Mouse (Mus musculus) WW6 (cell line): ENCODE data around the gene Zic5.
"Not testable (repeated sequence)": the region's sequence is repeated elsewhere in the genome, so short reads cannot be mapped to it uniquely, and the experiment has no call there.

Experiments
- DNase-seq: peaks from one replicate; pipeline ENCODE4 v3.0.0-alpha.2; 2013; ENCODE audit warnings: low read depth, low spot score

The Zic5 gene

GRCm38 (mm10) chr14:122464351-122464762 lies 1.1 kb downstream of the Zic5 start:
- DNase-seq: no peak

DNA sequence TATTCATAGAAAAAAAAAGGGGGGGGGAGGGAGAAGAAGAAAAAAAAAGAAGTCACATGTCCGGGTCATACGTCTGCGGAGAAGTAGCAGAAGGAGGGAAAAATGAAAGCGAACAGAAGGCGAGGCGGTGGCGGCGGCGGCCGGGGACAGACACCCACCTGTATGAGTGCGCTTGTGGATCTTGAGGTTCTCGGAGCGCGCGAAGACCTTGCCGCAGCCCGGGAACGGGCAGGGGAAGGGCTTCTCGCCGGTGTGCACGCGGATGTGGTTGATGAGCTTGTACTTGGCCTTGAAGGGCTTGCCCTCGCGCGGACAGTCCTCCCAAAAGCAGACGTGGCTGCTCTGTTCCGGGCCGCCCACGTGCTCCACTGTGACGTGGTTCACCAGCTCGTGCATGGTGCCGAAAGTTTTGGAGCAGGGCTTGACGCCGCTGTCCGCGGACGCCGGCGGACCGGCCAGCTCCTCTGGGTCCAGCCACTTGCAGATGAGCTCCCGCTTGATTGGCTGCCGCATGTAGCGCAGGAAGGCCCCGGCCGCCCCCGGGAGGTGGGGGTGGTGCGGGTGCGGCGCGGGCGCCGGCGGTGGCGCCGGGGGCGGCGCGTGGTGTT lies 1.6 kb downstream of the Zic5 start:
- not testable (repeated sequence) for DNase-seq

DNA sequence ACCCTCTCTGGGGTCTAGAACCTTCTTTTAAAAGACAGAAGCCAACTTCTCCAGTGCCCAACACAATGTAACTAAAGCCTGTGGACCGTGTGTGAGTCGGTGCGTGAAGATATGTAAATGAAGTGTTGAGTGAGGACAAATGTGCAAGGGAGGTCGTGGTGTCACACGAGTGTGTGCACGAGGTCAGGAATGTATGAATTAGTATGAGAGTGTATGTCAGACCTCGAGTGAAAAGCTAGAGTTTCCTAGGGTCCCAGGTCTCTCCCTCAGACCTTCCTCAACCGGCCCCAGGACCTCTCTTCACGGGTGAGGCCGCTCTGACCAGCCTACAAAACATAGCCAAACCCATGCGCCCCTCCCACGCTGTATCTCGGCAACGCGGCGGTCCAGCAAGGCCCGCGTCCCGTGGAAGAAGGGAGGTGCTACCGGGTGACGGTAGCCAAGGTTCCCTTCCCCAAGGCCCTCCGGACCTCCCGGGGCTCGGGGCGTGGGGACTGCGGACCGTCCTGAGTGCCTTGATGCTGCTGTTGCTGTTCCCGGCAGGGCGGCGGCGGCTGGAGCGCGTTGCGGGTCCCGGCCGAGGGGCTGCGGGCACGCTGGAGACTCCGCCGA lies 2.3 kb downstream of the Zic5 start:
- no peak for DNase-seq

DNA sequence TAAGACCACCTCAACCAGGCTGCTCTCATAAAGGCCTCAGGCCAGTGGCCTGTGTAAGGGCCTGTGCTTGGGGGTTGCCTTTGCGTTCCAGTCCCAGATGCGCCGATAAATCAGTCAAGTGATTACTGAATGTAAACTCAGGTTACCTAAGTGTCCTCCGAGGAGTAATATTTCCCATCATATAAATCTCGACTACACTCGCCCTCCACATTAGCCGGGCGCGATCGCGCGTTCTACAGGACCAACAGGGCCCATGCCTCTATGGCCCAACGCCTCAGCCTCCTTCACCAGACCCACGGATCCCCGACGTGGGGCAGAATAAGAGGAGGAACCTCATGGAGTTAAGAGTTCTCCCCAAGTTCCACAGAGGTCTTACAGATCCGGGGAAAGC lies 2.8 kb downstream of the Zic5 start:
- no peak for DNase-seq

DNA sequence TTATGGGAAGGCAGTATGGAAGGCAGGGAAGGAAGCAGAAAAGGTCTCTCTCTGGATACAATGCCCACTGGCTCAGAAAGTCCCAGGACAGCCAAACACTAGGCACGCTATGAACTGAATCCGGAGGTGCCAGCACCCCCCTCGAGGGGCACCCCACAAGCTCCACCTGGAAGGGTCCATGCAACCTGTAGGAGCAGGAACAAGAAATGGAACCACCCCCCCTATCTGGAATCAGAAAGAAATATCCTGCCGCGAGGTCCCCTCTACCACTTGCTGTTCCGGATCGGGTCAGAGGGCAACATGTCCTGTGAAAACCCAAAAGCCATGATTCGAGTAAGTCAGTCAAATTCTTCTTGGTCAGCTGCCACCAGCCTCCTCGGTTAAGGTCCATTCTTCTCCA lies 3.5 kb downstream of the Zic5 start:
- DNase-seq: no peak

DNA sequence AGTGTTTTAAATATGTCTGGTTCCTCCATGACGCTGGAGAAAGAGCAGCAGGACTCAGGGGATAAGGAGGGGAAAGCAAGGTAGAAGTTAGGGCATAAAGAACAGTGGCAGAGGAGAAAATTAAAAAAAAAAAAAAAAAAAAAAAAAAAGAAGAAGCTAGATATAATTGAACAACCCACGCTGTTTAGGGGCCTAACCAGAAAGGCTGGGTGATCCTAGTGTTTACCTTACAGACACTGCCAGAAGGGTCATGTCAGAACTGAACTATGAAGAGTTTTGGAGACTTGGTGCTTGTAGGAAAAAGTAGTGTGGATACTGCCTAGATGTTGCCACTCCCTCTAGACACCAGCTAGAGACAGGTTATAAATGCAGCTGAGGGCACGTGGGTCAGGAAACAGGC lies 4.0 kb downstream of the Zic5 start:
- no peak for DNase-seq

DNA sequence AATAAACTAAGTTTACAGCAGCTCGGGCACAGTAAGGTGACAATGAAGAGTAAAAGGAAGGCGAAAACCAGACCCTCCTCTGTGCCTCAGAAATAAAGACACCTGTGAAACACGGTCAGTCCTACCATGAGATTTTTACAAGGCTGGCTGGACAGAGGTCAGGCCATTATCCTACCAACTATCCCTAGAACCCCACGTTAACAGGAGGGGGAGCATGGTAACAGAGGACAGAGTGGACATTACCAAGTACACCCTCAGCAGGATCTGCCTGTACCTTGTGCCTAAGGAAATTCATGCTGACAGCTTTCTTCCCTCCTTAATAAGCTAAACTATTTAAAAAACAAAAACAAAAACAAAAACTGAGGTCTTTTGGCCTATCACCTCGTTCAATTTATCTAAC lies 5.3 kb downstream of the Zic5 start:
- no peak for DNase-seq

DNA sequence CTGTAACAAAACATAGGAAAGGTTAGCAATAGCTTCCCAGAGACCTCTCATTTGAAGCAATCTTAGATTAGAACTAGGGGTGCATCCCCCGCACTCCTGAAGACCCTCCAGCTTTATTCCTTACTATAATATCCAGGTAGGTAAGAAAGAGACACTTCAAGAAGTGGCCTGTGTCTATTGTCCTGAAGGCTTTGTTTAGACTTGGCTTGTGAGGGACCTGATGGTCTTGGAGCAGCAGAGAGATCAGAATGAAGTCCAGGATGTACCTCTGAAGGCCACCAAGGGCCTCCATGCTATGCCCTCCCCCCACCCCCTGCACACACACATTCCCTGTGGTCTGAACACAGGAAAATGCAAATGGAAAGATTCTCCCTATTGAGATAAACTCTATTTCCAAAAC lies 5.7 kb downstream of the Zic5 start:
- no peak for DNase-seq

GRCm38 (mm10) chr14:122459332-122459731 lies 6.1 kb downstream of the Zic5 start:
- DNase-seq: not testable (repeated sequence)

DNA sequence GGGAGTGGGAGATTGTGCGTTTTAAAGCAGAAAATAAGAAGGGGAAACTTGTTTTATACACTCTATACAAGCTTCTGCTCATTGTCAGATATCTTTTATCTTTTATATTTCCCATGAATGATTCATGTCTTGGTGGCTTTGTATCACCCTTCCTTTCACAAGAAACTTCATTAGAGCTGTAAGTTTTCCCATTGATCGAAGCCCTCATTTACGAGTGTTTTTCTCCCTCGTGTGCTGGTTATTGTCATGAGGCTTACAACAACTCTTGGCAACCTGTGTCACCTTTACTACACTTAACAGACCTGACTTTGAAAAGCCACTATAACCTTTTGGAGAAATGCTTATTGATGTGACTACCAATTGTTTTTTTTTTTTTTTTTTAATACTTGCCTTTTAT lies 9.9 kb downstream of the Zic5 start:
- DNase-seq: no peak

GRCm38 (mm10) chr14:122454901-122455561 lies 10.4 kb downstream of the Zic5 start:
- DNase-seq: no peak

GRCm38 (mm10) chr14:122453996-122454738 lies 11.3 kb downstream of the Zic5 start:
- DNase-seq: no peak

DNA sequence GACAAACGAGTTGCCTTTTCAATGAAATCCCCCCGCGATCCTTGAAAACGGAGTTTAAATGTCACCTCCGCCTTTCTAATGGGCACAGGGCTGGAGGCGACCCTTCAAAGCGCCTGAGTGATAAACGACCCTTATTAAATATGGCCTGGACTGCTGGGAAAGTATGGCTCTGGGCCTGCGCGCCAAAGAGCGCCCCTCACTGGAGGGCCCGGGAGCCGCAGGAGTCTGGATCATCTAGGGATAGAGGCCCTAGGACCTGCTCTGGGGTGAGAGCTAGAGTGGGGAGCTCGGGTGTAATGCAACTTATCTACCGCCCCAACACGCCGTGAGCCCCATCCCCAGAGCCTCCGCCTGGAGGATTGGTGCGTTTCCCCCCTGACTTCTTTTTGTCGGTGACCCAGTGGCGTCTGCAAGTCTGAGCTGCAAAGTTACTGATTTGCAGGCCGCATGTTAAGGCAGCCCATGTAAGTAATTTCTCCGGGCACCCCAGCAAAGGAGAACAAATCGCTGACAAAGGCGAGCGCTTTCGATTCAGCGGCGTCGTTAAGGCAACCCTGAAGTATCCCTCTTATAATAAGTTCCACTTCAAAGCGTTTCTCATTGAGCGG lies 12.0 kb downstream of the Zic5 start:
- DNase-seq: no peak

GRCm38 (mm10) chr14:122452701-122453387 lies 12.6 kb downstream of the Zic5 start:
- no peak for DNase-seq

DNA sequence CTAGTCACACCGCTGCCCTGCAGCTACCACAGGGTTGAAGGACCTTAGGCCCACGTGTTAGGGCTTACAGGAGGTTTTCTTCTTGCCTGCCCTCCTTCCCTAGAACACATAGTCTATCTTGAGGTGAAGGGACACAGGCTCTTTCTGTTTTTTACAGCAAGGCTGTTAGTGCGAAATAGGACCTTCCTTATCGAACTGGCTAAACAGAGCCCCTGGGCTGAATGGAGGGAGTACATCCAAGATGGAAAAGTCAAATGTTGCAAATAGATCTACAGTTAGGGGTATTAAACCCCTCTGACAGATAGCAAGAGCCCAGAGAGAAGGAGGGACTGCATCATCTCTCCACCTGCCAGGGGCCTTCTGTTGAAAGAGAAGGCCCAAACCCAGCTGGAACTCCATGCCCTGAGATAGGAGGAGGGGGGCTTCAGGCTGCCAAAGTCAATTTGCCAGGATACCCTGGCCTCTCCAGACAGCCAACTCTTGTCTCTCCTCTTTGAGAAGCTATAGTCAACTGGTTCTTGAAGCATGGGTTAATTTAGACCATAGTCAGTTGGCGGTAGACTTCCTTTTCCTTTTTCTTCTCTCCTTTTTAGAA lies 13.8 kb downstream of the Zic5 start:
- DNase-seq: no peak

- DNase-seq: no peak
Observed at GRCm38 (mm10) chr14:122450496-122451382, 14.7 kb downstream of the Zic5 start, which contains the start of gene Gm5089. TSS of gene Gm5089 (minus strand) at chr14:122451115.

GRCm38 (mm10) chr14:122449601-122450495 lies 15.6 kb downstream of the Zic5 start:
- DNase-seq: no peak

DNA sequence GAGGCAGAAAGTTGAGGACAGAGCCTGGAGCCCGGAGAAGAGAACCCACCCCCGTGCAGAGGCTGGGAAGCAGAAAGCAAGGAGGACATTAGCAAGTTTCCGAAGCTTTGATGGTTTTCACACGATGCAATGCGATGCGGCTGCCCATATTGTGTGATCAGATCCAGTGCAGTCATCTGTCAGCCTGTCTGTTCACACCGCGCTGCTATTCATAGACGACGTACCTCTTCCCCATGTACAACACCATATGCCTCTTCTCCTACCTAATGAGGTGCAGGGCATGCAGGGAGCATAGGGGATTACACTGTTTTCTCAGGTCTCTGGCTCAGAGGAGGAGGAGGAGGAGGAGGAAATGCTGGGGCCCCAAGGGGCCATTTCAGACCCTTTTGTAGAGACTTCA lies 28.6 kb downstream of the Zic5 start:
- DNase-seq: no peak

- DNase-seq: peak; percentile 42
Observed at GRCm38 (mm10) chr14:122434039-122434438, 31.4 kb downstream of the Zic5 start.
